Mouse (Mus musculus) brown adipose tissue, adult 24 weeks (tissue): Measurements from ENCODE around the gene Mcm2. TPM values are rescaled to one million over a fixed set of nuclear protein-coding genes. Genes with fewer than 3 reads are reported as not detected.

Experiments used
- H3K27ac ChIP-seq: fragments of 200-500 bp; replicated peaks from 2 replicates; pipeline ENCODE4 v1.5.1; 2012; ENCODE audit warnings: low read depth, mild to moderate bottlenecking, low read length
- H3K4me1 ChIP-seq: fragments of 200-500 bp; 2 replicates; pipeline ENCODE4 v1.6.1; 2012; ENCODE audit warnings: low read length, mixed read lengths; ENCODE audit not compliant: control insufficient read depth, insufficient read depth, insufficient read length
- H3K4me3 ChIP-seq: fragments of 200-500 bp; 2 replicates; pipeline ENCODE4 v1.5.1; 2012; ENCODE audit warnings: low read depth, mild to moderate bottlenecking, low read length, moderate library complexity; ENCODE audit not compliant: insufficient read depth
- polyA plus RNA-seq: library from polyadenylated mRNA; stranded (reverse); fragments of >200 nt; gene quantifications from 2 replicates; pipeline ENCODE4 v1.2.4, GENCODE M21; 2012; ENCODE audit not compliant: missing spikeins, insufficient read depth, insufficient read length

Mcm2 gene
- polyA plus RNA-seq, 1 experiment: 1.7 TPM

DNA sequence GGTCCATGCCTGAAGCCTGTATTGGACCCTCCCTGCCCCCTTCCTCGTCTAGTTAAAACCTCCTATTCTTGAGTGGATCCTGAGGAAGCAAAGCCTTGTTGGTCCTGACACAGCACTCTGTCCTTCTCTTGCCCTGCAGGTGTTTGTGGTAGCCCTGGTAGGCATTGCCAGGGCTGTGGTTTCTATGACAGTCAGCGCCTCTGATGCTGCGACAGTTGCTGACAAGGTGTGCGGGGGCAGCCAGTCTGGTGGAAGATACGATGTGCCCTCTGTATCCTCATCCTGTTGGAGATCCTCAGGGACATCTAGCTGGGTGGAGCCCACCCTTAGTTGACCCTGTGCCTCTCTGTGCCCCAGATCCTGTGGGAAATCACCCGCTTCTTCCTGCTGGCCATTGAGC lies 10.6 kb upstream of the Mcm2 start:
- H3K4me1 ChIP-seq: peaks cover 34% of the 10 kb centered on the region
- no peak overlapping the region for H3K27ac ChIP-seq
- no peak overlapping the region for H3K4me3 ChIP-seq

DNA sequence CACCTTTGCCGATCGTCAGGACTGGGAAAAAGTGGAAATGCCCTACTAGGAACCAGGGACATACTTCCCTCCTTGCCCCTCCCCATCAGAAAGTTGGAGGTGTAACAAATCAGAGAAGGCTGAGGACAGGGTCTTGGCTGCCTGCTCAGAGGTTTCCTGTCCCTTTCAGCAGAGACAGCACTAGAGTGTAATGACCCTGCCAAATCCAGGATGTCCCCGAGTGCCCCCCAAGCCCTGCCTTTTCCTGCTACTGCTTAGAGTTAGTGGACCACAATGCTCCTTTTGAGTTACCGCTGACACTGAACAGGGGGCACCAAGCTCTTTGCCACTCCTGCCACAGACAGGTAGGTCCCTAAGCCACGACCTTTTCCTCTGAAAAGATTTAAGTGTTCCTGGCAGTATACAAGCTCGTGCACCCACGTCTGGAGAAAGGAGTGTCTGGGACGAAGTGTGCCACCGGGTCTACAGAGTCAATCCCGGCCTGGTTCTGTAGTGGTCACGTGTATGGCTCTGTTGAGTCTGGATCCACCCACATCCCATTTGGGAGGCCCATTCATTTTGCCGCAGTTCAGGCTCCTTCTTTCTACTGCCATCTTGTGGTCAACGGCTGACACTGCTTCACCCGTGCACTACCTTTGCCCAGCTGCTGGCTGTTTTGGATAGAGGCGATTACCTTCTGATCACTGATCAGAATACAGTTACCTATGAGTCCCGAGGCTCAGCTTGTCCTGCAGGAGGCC lies 8.0 kb upstream of the Mcm2 start:
- peak overlapping the region; percentile 26; the same call in 1 of the 2 replicates for H3K27ac ChIP-seq
- H3K4me1 ChIP-seq: peaks cover 32% of the 10 kb centered on the region
- no peak overlapping the region for H3K4me3 ChIP-seq

GRCm38 (mm10) chr6:88905042-88905441 lies 6.5 kb upstream of the Mcm2 start:
- Histone ChIP-seq H3K4me3 (no peak overlapping the region), H3K27ac (0 out of 2 replicates have a peak overlapping the region, but pooled peaks have one; percentile 47), H3K4me1 (peaks cover 32% of the 10 kb centered on the region)

GRCm38 (mm10) chr6:88904456-88904974 lies 5.9 kb upstream of the Mcm2 start:
- Histone ChIP-seq H3K27ac (peak overlapping the region; percentile 47), H3K4me3 (peak overlapping the region; percentile 85), H3K4me1 (peaks cover 32% of the 10 kb centered on the region)

DNA sequence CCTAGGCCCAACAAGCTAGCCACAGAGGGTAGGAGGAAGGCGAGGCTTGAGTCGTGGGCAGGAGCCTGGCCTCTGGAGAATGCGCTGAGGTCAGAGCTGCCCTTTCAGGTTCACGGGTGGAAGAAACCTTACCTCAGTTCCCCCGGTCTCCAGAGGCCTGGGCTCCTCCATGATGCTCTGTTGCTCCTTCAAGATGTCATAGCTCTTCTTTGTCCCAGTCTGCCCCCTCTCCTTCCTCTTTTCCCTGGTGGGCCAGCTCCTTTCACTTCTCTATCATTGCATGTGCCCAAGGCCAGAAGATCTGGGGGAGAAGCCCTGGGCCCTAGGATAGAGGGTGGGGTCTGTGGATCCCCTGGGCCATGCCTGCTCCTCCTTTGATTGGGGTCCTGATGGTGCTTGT lies 5.1 kb upstream of the Mcm2 start:
- Histone ChIP-seq H3K27ac (peak overlapping the region; percentile 83), H3K4me1 (peaks cover 32% of the 10 kb centered on the region), H3K4me3 (peak overlapping the region; percentile 85)

DNA sequence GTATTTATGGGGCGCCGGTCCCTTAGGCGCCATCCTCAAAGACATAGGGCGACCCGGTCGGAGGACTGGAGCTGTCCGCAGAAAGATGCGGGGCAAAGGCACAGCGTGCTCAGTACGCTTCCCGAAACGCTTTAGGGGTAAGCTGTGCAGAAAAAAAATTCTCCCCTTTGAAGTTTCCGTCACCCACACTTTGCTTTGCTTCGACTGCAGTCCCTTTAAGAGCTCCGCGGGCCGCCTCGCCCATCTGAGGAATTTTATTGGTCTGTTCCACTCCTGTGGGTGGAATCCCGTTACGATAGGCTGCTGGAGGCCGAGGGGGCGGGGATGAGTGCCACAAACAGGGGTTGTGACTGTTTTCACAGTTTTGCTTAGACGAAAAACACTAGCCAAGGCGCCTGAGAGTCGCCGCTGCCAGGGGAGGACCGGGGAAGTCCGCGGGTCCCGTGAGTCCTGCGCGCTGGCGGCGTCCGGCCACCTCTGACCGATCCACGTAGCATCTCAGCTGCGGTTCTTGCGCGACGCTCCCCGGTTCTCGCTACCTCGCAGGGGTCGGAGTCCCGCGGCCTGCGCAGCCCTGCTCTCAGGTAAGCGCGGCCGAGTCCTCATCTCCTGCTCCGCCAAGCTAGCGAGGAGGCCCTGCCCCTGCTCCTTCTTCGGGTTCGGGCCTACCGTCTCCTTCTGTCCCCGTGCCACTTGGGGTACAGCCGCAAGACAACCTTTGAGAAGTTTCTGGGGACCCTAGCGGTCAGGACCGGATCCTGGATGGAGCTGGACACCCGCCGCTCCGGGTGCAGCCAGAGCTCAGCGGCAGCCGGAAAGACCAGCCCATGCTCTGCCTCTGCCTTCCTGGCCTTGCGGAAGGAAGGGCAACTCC lies 3.6 kb upstream of the Mcm2 start, which contains the start of gene Tpra1:
Gene Tpra1 (plus strand): TSS at position 305 of the 874 bp plus-strand sequence.
- Histone ChIP-seq H3K4me3 (peak within 1 kb of the TSS; percentile 85), H3K27ac (peak within 1 kb of the TSS; percentile 83), H3K4me1 (peaks cover 32% of the 10 kb centered on the region)

- peaks cover 30% of the 10 kb centered on the region for H3K4me1 ChIP-seq
- peak overlapping the region; percentile 48 for H3K27ac ChIP-seq
Observed at GRCm38 (mm10) chr6:88901471-88901870, 2.9 kb upstream of the Mcm2 start.

DNA sequence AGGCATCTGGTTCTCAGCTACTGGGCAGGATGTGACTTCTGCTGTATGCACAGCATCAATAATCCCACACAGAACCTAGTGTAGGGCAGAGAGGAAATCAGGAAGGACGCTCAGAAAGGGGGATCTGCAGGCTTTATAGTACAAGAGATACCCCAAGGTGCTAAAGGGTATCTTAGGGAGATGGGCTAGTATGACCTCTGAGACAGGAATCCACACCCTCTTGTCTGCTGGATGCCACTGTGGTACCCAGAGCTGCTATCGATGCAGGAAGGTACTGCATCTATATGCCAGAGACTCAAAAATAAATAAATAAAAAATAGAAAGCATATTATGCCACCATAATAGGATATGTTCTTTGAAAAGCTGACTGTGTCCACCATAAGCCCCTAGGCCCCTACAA lies 1.0 kb upstream of the Mcm2 start:
- Histone ChIP-seq H3K27ac (no peak overlapping the region), H3K4me3 (no peak overlapping the region), H3K4me1 (peaks cover 15% of the 10 kb centered on the region)

More at GRCm38 (mm10) chr6:88901471-88901870, 2.9 kb upstream of the Mcm2 start:
- peak overlapping the region; percentile 64 for H3K4me3 ChIP-seq

GRCm38 (mm10) chr6:88899086-88899485 lies 506 bp upstream of the Mcm2 start:
- peaks cover 11% of the 10 kb centered on the region for H3K4me1 ChIP-seq
- H3K27ac ChIP-seq: no peak overlapping the region
- H3K4me3 ChIP-seq: no peak overlapping the region

GRCm38 (mm10) chr6:88897246-88897645 lies 1.3 kb downstream of the Mcm2 start:
- Histone ChIP-seq H3K27ac (no peak overlapping the region), H3K4me1 (no peaks in the 10 kb centered on the region), H3K4me3 (no peak overlapping the region)

DNA sequence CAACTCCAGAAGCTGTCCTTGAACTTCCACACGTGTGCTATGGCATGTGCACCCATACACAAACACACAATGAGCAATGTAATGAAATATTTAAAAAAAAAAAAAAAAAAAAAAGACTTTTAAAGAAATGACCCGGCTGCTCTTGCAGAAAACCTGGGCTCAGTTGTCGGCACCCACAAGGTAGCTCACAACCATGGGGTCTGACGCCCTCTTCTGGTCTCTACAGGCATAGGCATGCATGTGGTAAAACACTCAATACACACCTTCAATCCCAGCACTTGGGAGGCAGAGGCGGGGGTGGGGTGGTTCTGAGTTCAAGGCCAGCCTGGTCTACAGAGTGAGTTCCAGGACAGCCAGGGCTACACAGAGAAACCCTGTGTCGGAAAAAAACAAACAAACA lies 2.6 kb downstream of the Mcm2 start:
- no peak overlapping the region for H3K27ac ChIP-seq
- H3K4me1 ChIP-seq: no peaks in the 10 kb centered on the region
- no peak overlapping the region for H3K4me3 ChIP-seq

- no peak overlapping the region for H3K4me3 ChIP-seq
- no peaks in the 10 kb centered on the region for H3K4me1 ChIP-seq
- H3K27ac ChIP-seq: no peak overlapping the region
Observed at GRCm38 (mm10) chr6:88893559-88893958, 5.0 kb downstream of the Mcm2 start.

DNA sequence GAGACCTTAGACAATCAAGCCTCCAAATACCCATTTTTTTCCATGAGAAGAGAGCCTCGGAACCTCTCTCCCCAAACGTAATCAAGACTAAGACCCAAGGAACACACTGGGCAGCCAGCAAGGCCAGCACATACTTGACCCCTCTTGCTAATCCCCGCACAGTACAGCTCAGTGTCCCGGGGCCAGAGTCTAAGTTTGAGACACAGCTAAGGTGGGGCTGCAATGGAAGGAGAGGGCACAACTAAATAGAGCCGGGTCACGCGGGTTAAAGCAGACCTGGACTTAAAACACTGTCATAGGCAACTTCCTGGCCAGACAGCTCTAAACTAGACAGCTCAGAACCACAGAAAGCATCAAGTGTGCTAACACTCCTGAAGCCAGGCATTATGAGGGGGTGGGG lies 7.7 kb downstream of the Mcm2 start:
- H3K4me3 ChIP-seq: no peak overlapping the region
- no peaks in the 10 kb centered on the region for H3K4me1 ChIP-seq
- H3K27ac ChIP-seq: no peak overlapping the region

GRCm38 (mm10) chr6:88889410-88890042 lies 9.1 kb downstream of the Mcm2 start:
- H3K4me3 ChIP-seq: no peak overlapping the region
- H3K27ac ChIP-seq: no peak overlapping the region
- H3K4me1 ChIP-seq: no peaks in the 10 kb centered on the region

- Histone ChIP-seq H3K4me3 (no peak overlapping the region), H3K4me1 (no peaks in the 10 kb centered on the region), H3K27ac (no peak overlapping the region)
Observed at GRCm38 (mm10) chr6:88886417-88886967, 12.1 kb downstream of the Mcm2 start.
